Mouse (Mus musculus) ovary, adult 18-20 months (tissue): ENCODE results near the gene Hist2h2be.
"Not testable (repeated sequence)": the region's sequence is repeated elsewhere in the genome, so short reads cannot be mapped to it uniquely, and the experiment has no call there.

Experiments
- DNase-seq: peaks from one replicate; pipeline ENCODE4 v3.0.0; 2022; ENCODE audit warnings: low spot score, mixed read lengths

Gene Hist2h2be

GRCm38 (mm10) chr3:96220765-96221639, at the start of gene Hist2h2be, which contains the start of gene Hist2h2ac:
Gene Hist2h2be (plus strand): TSS chr3:96221119.
Gene Hist2h2ac (minus strand): TSS chr3:96220880.
- DNase-seq = peak; percentile 88

- DNase-seq = no peak
Measured at GRCm38 (mm10) chr3:96171583-96172196, 49.2 kb upstream of the Hist2h2be start.

DNA sequence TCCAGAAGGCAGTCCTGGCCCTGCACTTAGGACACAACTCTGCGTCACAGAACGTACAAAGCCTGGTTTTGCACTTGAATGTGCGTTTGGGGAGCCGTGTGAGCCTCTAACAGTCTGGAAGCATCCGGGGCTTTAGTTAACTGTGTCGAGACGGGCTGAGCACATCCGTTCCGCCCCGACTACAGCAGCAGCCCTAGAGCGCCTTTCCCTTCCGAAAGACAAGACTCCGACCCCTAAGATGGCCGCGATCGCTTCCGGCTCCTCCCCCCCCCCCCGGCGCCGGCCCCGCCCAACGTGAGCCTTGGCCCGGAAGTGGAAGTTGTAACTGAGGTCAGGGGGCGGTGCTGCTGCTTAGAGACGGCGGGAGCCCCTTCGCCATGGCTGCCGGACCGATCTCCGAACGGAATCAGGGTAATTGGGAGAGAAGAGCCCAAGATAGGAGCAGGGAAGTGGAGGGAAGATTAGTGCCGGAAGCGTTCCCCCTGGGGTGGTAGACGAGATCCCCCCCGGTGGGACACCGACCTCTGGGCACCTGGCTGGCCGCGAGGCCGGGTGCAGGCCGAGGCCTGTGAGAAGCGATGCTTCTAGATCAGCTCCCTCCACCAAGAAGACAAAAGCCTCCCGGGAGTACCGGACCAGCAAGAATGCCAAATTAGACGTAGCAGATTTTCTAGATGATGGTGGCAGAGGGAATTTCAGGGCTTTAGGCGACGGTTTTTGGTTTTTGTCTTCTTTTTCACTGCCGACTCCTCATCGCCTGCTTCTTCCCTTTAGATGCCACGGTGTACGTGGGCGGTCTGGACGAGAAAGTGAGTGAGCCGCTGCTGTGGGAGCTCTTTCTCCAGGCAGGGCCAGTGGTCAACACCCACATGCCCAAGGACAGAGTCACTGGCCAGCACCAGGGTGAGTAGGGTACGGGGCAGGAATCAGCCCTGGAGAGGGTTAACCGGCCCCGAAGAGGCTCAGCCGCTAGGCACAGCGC, 48.4 kb upstream of the Hist2h2be start, which contains the start of gene Sf3b4:
TSS of gene Sf3b4 (plus strand) at position 136 of the 982 bp plus-strand sequence.
- peak; percentile 73 for DNase-seq

GRCm38 (mm10) chr3:96173185-96173584, 47.7 kb upstream of the Hist2h2be start:
- no peak for DNase-seq

GRCm38 (mm10) chr3:96174042-96174441, 46.9 kb upstream of the Hist2h2be start:
- DNase-seq = not testable (repeated sequence)

DNA sequence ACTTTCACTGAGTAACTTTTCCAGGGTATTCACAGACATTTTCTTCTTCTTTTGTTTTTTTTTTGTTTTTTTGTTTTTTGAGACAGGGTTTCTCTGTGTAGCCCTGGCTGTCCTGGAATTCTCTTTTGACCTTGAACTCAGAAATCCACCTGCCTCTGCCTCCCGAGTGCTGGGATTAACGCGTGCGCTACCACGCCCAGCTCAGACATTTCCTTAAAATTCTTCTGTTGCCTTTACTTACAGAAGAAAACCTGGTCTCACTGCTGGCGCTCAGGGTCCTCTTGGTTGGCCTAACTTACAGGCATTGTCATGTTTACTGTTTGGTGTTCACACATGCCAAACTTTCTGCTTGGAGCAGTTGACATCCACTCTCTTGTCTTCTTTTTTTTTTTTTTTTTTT, 45.7 kb upstream of the Hist2h2be start:
- no peak for DNase-seq

GRCm38 (mm10) chr3:96178427-96178826, 42.5 kb upstream of the Hist2h2be start:
- no peak for DNase-seq

DNA sequence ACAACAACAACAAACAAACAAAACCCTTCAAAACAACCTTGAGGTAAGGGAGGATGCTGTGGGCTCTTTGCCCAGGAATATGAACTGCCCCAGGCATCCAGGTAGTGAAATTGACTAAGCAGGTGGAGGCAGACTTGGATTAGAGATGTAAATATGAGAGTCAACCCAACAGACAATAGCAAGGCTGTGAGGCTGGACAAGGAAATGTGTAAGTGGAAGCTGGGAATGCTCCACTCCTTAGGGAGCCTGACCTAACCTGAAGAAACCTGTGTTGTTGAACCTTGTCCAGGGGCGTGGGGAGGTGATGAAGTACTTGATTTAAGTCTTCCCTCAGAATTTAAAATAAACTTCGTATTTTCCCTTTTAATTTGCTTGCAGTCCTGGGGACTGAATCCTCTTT, 42.0 kb upstream of the Hist2h2be start:
- no peak for DNase-seq

GRCm38 (mm10) chr3:96179531-96179930, 41.4 kb upstream of the Hist2h2be start:
- no peak for DNase-seq

- DNase-seq = no peak
Measured at GRCm38 (mm10) chr3:96180727-96181477, 40.0 kb upstream of the Hist2h2be start, which contains the start of gene Sv2a. Gene Sv2a (plus strand): TSS chr3:96181151.

DNA sequence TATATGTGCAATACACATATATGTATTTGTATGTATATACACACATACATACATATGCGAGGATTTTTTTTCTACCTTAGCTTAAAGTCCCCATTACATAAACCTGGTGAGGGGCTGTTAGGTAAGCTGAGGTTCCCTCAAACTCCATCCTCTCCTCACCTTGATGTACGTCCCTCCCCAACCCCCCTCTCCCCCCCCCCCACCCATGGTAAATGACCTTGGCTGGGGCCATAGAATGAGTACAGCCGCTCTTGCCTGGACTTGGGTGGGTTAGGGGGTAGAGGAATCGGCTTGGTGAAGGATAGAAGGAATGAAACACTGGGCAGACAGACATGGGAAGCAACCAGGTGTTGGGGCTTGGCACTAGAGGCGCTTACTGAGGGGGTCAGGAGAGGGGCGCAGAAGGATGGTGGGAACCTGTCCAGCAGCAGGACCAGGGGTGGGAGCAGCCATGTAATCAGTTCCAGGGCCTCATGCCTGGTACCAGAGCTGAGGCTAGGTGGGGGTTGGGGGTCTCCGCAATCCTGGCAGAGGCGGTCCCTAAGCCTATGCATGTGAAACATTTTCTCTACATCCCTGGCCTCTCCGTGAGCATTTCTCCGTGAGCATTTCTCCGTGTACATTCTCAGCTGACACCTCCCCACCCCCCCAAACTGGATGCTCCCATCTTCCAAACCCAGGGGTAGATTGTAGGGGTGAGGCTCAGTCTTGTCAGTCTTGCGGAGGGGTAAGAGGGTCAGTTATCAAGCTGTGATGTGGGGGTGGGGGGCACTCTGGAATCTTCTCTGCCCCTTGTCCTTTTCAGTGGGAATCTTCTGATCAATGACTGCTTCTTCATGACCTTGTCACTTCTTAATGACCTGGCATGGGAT, 39.2 kb upstream of the Hist2h2be start:
- DNase-seq = no peak

- DNase-seq = no peak
Measured at GRCm38 (mm10) chr3:96182382-96182776, 38.5 kb upstream of the Hist2h2be start.

DNA sequence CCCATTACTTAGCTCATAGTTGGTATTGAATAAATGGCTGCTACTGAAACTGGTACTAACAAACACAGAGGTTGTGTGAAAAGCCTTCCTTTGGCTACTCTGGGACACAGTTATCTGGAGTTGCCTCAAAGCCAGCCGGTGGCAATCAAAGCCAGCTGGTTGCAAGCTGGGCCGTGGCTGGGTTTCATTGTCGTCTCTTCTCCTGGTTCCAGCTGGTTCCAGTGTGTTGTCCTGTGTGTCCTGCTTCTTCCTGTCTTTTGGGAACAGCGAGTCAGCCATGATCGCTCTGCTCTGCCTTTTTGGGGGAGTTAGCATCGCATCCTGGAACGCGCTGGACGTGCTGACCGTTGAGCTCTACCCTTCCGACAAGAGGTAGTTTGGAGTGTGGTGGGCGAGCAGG, 27.9 kb upstream of the Hist2h2be start:
- no peak for DNase-seq

GRCm38 (mm10) chr3:96194966-96195365, 26.0 kb upstream of the Hist2h2be start:
- no peak for DNase-seq

GRCm38 (mm10) chr3:96195616-96196313, 25.2 kb upstream of the Hist2h2be start:
- DNase-seq = no peak

DNA sequence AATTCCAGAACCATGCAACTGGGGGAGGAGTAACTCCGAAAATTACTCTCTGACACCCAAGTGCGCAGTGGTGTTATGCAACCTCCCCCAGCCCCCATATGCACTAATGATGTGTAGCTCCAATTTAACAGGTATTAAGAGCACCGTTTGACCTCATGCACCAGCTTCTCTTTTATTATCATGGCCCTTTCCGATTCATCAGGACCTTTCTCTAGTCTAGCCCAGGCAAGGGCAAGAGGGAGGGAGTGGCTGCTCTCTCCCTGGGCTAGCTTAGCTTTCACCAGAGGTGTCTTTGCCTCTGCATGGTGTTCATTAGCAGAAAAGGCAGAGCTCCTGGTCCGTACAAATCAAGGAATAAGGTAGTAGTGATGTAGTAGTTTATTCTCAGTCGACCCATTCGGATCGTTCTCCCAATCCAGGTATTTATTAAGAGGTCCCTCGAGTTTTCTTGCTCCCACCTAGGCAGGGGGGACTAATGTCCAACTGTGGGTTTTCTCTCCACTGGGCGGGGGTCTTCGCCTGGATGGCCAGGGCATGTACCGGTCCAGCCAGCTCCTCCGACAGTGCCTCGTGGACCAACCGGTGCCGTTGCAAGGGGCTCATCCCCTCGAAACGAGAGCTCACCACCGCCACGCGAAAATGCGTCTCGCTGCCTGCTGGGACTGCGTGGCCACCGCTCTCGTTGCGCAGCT, 24.3 kb upstream of the Hist2h2be start:
- DNase-seq = no peak

- peak; percentile 83 for DNase-seq
Measured at GRCm38 (mm10) chr3:96197129-96197749, 23.7 kb upstream of the Hist2h2be start.

DNA sequence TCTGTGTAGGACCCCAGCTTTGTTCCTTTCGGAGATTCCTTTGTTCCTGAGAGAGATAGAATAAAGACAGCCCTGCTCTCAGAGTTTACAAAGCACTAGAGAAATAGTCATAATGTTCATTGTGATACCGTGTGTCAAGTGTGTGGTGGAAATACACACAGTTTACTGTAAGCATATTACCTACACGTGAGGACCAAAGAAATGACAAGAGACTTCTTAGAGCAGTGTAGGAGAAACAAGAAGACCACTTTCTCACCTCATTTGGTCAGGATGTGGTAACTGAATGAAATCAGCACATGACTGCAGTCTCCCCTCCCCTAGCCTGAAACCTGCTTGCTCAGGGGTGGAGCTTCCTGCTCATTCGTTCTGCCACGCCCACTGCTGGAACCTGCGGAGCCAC, 22.7 kb upstream of the Hist2h2be start:
- no peak for DNase-seq
